Mouse (Mus musculus): ENCODE data around the gene Adap2. TPM values are rescaled to one million over a fixed set of nuclear protein-coding genes. Genes with fewer than 3 reads are reported as not detected.
"Not testable (repeated sequence)": the region's sequence is repeated elsewhere in the genome, so short reads cannot be mapped to it uniquely, and the experiment has no call there.

Adap2 gene
- total RNA-seq (2022) = 10 to 100 TPM in 2 of 4 experiments, 1 to 10 TPM in 2; 8.3 to 12.5 (median 9.9) TPM

DNA sequence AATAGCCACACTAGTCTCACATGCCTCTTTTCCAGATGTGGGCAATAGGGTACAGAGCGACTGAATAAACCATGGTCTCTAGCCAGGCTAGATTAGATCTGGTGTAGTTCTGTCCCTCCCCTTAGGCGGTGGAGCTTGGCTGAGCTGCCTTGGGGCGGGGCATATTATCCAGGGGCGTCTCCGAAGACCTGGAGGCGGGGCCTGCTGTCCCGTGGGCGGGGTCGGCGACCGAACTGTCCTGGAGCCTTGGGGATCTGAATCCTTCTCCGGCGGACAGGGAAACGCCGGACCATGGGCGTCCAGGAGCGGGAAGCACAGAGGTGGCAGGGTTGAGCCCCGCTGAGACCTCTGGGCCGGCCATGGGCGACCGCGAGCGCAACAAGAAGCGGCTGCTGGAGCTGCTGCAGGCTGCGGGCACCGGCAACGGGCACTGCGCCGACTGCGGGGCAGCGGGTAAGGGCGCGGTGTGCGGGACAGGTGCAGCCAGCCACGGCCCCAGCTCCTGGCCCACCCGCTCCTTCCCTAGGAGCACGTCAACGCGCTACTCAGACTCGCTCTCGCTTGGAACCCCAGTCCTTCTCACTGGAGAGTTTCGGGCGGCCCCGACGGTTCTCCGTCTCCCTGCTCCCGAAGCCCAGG, at the start of gene Adap2:
TSS of gene Adap2 (plus strand) at position 249 of the 639 bp plus-strand sequence.
- DNase-seq (ENCODE audit: low spot score) = peak; percentile 95

DNA sequence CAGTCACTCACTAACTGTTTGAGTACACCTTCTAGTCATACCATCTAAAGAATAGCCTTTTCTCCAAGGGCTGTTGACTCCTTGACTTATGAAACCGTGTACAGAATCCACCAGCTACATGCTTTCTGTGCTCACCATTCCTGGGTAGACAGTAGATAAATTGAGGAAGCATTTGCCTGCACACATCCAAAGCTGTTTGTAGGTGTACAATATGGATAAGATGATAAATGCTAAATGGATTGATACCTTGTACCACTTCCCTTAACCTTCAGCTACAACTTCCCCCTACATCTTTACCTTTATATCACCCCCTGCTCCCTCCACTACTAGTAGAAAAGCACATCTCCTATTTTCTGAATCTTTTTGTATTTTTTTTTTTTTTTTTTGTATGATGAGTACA, 49.5 kb upstream of the Adap2 start:
- DNase-seq (ENCODE audit: low spot score) = no peak

DNA sequence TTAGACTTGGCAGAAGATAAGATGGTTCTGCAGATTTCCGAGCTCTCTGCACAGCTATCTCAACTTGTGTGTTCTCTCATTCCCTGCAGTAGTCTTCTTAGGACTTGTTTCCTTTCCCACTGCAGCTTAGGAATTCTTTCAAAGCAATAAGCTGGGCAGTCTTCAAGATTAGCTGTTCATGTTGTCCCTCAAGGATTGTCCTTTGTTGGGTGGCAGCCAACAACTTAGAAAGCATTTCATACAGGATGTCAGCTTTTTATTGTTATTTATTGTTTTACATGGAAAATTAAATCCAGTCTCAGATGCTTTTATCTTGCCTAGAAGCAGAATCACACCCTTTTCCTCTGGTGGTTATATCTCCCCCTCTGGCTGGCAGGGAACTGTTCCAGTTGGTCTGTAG, 37.5 kb upstream of the Adap2 start:
- no peak for DNase-seq (ENCODE audit: low spot score)

DNA sequence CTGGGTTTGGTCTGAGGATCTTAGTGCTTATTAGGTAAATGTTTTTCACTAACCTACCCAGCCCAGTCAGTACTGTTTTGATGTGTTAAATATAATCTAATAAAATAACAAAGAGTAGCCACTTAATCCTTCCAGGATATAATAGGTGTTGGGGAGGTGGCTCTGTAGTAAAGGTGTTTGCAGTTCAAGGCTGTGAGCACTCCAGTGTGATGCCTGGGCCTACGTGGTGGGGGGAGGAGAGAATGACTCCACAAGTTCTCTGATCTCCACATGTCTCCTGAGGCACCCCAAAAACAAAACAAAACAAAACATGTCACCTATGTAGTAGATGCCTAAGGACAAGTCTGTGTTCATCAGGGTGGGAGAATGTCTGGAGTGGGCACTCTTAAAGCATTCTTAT, 21.9 kb upstream of the Adap2 start:
- no peak for DNase-seq (ENCODE audit: low spot score)

DNA sequence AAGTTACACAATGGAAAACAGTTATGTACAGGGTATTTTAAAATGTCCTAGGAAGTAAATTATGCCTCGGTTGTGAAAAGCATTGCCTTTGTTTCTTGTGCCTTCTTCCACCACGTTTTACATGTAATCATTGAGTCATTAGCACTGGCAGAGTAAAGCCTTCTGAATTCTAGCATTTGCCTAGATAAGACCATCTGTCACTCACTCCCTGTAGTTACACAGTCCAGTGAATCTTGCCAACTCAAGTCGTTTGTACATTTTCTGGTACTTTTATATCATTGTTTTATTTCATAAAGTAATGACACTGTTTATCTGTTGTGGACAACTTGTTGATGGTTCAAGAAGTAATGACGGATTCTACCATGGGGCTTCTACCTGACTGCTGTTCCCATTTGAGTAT, 19.2 kb upstream of the Adap2 start:
- no peak for DNase-seq (ENCODE audit: low spot score)

DNA sequence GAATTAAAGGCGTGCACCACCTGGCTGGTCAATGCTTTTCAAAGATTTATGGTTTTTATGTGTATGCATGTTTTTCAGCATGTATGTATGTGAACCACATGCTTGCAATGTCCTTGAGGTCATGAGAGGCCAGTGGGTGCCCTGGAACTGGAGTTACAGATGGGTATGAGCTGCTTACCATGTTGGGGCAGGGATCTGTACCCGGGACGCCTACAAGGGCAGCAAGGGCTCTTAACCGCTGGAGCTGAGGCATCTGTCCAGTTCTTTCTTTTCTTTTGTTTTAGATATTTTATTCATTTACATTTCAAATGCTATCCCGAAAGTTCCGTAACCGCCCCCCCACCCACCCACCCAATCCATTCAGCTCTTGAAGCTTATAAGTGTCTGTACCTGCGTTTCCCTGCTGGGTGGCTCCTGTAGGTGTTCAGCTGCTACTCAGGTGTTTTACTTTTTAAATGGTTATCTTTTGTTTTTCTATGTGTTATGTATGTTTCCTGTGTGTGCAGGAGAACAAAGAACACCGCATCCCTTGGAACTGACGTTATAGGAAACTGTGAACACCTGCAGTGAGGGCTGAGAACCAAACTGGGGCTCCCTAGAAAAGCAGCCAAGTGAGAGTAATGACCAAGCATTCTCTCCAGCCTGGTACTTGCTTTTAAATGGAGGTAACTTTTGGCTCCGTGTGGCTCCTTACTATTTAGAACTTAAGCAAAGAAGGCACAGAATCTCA, 17.8 kb upstream of the Adap2 start:
- no peak for DNase-seq (ENCODE audit: low spot score)

DNA sequence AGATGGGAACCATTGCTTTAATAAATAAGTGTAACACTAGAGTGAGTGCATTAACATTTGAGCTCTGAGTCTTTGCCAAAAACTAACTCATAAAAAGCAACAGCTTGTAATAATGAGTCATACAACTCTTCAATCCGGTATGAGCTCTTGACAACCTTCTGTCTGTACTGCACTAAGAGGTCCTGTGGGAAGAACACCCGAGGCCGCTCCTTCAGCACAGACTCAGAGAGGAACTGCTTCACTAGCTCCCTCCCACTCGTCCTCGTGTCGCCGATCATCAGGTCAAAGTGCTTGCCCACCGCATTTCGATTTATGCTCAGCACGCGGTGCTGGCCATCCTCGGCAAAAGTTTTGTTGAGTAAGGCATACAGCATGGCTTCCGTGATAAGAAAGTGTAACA, 17.1 kb upstream of the Adap2 start:
- DNase-seq (ENCODE audit: low spot score) = no peak

DNA sequence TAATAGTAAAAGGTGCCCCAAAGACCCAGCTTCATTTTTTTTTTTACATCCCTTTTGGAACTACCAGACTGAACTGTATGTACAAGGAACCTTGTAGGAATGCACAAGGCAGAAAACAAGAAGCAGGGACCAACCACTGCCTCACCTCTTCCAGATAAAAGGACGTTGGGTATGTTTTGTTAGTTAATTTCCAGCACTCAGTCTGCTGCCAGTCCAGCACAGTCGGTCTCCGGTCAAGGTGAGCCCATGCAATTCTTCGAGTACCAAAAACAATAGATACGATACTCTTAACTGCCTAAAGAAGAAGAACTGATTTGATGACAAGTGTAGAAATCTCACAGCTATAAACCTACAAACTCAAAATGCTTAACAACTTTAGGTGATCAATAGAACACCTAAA, 16.1 kb upstream of the Adap2 start:
- DNase-seq (ENCODE audit: low spot score) = no peak

DNA sequence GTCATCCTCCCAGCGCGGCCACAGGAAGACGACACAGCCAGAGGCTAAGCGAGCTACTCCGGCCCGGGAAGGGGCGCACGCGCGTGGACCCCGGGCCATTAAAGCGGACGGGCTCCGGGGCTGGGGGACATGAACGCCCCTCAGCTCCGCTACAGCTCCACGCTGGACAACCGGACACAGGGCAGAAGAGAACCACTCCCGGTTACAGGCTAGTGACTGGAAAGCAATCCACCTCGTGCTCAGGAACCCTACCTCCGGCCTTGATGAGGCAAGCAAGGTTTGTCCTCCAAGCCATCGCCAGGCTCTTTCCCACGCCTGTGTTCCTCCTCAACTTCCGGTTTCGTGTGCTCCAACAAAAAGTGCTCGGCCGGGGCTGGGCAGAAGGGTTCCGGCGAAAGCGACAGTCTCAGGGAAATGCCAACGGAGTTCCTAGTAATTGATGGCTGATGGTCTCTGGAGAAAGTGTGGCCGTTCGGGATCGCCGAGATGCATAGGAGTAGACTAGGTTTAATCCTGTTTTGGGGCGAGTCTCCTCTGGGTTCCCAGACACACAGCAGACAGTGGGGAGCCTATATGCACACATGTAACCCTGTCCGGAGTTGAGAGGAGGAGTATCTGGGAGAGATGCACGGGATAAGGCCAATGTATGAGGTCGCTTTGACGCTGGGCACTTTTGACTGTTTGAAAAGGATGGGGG, 11.9 kb upstream of the Adap2 start, which contains the start of gene Tefm:
TSS of gene Tefm (minus strand) at position 351 of the 697 bp plus-strand sequence.
- peak; percentile 86 for DNase-seq (ENCODE audit: low spot score)

DNA sequence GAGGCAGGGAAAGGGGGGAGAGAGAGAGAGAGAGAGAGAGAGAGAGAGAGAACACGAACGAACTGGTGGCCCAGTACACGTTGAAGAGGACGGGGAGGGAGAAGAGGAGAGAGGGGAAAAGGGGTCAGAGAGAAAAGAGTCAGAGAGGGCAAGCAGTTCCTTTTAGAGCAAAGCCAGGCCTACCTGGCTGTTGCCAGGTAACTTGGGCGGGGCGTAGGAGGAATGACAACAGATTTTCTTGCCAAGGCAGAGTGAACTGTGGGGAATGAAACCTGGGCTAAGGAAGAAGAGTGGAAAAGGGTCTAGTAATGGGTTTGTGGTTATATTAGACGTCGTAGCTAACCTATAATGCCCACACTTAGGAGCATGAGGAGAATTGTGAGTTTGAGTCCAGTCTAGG, 11.0 kb upstream of the Adap2 start:
- DNase-seq (ENCODE audit: low spot score) = no peak

DNA sequence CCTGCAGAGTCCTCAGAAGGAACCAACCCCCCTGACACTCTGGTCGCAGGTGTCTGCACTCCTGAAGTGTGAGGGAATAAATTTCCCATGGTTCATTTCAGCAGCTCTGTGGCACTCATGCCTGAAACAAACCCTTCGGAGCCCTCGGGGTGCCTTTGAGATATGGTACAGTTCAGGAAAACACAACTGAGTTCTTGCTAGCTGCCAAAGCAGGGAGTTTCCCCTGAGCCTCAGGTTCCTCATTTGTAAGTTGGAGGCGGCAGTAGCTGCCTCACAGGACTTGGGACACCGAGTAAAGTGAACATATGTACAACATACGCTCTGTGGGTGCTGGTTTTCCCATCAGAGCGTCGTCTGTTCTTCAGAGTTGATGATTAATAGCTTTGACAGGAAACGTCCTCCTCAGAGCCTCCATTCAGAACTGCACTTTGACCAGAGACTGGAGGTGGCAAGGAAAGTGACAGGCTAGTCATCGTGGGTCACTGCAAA, 8.1 kb upstream of the Adap2 start:
- DNase-seq (ENCODE audit: low spot score) = no peak

DNA sequence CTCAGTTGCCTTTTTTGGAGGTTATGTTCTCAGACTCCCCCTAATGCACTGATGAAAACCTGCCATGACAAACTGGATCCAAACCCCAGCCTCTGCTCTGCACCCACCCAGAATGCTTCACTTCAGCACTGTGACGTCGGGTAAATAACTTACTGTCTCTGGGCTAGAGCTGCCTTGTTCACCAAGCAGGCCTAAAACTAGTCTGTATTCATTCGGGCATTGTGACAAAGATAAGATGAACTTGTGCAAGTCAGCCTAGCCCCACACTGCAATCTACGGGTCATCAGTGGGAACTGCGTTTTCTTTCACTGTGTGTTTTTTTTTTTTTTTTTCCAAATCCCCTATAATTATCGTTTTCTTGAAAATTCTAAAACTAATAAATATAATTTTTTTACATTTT, 6.2 kb upstream of the Adap2 start:
- peak; percentile 48 for DNase-seq (ENCODE audit: low spot score)

DNA sequence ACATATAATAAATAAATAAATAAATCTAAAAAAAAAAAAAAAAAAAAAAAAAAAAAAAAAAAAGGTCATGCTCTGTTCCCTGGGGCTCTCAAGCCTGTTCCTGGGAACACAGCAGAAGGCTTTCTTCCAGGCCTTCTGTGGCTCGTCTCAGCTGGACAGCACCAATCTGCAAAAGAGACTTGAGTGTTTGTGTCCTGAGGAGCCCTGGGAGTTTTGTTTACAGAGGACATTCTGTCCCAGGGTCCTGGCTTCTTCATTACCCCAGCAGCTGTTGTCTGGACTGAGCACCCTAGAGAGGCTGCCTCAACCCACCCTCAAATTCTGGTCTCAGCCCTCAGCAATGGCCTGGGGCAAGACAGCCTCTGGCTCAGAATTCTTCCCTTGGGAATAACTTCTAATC, 5.6 kb upstream of the Adap2 start:
- peak; percentile 84 for DNase-seq (ENCODE audit: low spot score)

DNA sequence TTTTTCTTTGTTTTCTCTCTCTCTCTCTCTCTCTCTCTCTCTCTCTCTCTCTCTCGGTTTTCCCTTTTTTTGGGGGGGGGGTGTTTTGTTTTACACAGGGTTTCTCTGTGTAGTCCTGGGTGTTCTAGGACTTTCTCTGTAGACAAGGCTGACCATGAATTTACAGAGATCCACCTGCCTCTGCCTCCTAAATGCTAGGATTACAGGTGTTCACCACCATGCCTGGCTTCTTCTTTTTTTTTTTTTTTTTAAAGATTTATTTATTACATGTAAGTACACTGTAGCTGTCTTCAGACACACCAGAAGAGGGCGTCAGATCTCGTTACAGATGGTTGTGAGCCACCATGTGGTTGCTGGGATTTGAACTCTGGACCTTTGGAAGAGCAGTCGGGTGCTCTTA, 4.9 kb upstream of the Adap2 start:
- not testable (repeated sequence) for DNase-seq (ENCODE audit: low spot score)

DNA sequence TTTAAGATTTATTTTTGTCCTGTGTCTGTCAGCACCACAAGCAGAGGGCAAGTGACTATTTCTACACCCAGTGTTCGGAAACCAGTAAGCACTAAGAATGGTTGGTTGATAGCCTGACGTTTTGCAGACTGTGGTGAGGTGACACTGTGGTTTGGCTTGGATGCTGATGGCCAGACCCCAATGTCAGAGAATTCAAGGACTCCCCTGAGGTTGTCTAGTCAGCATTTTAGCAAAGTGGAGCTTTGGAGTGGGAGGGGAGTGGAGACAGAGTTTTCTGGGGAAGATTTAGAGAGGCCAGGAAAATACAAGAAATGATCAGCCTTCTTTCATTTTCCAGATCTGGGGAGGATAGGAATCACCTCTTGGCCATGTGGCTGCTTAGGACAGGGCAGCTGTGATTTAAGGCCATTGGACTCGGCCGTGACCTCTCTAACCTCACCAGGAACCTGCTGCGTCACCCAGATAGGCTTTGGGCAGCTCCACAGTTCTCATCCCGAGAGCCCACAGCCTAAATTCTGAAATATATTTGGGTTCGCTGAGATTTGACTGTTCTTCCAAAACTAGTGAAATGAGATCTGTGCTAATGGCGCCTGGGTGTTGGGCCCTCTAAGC, 4.4 kb upstream of the Adap2 start:
- DNase-seq (ENCODE audit: low spot score) = no peak

DNA sequence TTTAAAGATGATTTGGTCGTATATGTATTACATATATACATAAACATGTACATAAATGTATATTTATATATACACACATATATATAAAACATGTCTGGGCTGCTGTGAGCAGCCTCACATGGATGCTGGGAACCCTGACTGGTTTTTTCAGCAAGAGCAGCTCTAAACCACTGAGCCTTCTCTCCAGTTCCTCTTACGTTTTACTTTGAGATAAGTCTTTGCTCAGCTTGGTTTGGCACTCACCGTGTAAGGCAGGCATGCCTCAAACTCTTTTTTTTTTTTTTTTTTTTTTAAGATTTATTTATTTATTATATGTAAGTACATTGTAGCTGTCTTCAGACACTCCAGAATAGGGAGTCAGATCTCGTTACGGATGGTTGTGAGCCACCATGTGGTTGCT, 3.3 kb upstream of the Adap2 start:
- no peak for DNase-seq (ENCODE audit: low spot score)

DNA sequence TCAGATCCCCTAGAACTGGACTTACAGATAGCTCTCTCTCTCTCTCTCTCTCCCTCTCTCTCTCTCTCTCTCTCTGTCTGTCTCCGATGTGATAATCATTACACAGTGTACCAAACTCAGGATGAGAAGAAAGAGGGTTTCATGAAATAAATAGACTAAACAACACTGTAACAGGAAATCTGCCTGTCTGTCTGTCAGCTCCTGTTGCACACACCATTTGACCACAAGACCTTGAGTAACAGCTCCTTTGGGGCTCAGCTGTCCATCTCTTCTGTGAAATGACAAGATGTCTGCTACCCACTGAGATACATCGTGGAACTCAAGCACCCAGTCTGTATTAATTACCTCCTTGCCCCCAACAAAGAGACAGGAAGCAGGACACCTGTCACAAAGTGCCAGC, 2.4 kb upstream of the Adap2 start:
- no peak for DNase-seq (ENCODE audit: low spot score)

DNA sequence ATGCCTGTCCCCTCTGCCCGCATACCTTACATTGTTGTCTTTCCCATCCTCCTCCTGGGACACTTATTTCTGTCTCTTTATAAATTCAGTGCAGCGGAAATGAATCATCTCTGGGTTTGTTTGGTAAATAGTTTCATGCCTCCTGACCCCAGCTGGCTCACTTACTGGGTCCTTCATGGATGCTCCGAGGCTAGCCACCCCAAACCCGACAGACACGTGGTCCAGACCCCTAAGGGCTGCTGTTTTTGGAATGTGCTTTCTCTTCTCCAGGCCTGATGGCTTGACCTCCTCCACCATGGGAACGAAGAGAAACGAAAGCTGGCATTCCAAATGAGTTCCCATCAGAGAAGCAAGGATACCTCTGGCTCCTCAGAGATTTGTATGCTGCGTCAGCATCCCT, 1.5 kb upstream of the Adap2 start:
- no peak for DNase-seq (ENCODE audit: low spot score)

DNA sequence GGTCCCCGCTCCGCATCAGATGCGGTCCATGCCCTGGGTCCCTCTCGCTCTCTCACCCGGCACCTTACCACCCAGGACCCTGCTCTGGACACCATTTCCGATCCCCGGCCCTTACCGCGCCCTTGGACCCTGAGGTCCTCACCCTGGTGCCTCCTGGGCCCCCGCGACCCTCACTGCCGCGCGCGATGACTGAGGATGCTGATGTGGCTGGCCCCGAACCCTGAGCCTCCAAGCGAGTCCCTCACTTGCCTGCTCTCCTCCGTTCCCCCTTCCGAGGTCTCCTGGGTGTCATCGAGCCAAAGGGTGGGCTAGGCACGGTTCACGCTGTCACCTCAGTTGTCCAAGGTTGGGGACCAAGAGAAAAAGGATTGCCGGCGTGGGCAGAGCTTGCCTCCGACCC, 596 bp downstream of the Adap2 start:
- DNase-seq (ENCODE audit: low spot score) = no peak

DNA sequence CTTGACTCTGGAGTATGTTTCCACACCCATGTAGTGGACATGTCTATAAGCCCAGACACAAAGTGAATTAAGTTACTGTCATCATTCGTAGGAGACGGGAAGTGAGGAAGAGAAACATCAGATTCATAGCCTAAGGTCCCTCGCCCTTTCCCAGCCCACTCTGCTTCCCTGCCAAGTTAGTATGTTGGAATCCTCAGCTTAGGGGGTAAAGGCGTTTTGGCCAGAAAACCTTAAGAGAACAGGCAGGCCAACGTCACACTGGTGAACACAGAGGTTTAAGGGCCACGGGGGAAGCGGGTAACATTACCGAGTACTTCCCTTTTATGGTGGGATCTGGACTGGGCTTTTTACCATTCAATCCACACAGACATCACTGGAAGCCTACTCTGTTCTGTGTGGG, 1.6 kb downstream of the Adap2 start:
- DNase-seq (ENCODE audit: low spot score) = no peak

DNA sequence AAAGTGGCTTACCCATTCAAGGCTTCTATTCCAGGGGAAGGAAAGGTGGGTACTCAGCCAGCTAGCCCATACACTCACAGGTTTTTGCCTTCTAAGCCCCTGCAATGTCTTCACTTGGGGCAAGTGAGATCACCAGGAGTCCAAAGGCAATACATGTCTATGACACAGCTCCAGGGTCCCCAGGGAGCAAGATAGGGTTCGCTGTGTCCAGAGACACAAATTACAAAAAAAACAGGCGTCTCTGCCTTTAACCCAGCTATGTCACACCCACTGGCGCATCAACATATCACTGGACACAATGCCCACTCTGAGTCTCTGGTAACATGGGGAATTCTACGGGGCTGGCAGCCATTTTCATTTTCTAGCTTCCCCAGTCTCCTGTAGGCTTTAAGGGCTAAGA, 2.1 kb downstream of the Adap2 start:
- no peak for DNase-seq (ENCODE audit: low spot score)

DNA sequence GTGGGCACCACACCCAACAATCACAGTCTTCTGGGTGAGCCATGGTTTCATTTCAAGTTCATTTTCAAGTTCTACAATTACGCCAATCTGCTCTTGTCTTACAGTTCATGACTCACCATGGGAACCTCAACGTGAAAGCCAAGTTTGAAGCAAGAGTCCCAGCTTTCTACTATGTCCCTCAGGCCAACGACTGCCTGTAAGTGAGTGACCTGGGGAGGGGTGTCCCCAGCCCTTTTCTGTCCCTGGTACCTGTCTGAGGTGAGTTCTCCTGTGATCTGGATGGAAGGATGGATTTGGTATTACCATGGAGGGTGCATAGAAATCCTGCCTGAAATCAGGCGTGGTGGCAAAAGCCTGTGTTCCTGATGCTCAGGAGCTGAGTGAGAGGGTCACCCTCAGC, 2.9 kb downstream of the Adap2 start:
- DNase-seq (ENCODE audit: low spot score) = no peak

All from heart, adult 8-10 months (tissue).